Mouse (Mus musculus) heart, embryonic 14.5 days (tissue): ENCODE results near the gene Cmtm3. TPM values are rescaled to one million over a fixed set of nuclear protein-coding genes. Genes with fewer than 3 reads are reported as not detected.
A peak's percentile ranks its signal among the peaks of the same experiment; 100 is the strongest.
"Not testable (repeated sequence)": the region's sequence is repeated elsewhere in the genome, so short reads cannot be mapped to it uniquely, and the experiment has no call there.

Experiments used
- ATAC-seq: fragments of 200-750 bp; cut with Nextera tagmentation; 2 replicates; pipeline ENCODE4 v1.8.0; 2017; ENCODE audit warnings: low read depth, moderate TSS enrichment; ENCODE audit not compliant: insufficient number of reproducible peaks, insufficient read depth, low FRiP score
- H3K27ac ChIP-seq, 2 experiments: fragments of 200-500 bp in 1 of 2; fragments of 300-500 bp in 1 of 2; sonication (generic) in 1 of 2; replicated peaks in 1 of 2; 2 replicates each; pipeline ENCODE4 v1.5.1; 2012 to 2014; ENCODE audit warnings: low read depth in 2 of 2, low read length in 2 of 2, control low read depth in 1 of 2, mild to moderate bottlenecking in 1 of 2, mixed read lengths in 1 of 2; ENCODE audit not compliant: control insufficient read depth in 1 of 2, insufficient read depth in 1 of 2
- H3K27me3 ChIP-seq: fragments of 300-500 bp; sonication (generic); 2 replicates; pipeline ENCODE4 v1.6.1; 2014; ENCODE audit warnings: mild to moderate bottlenecking, low read length, control low read depth; ENCODE audit not compliant: control insufficient read depth, insufficient read depth
- H3K36me3 ChIP-seq: fragments of 300-500 bp; sonication (generic); 2 replicates; pipeline ENCODE4 v1.6.1; 2014; ENCODE audit warnings: mild to moderate bottlenecking, control low read depth, low read length, mixed read lengths; ENCODE audit not compliant: control insufficient read depth, insufficient read depth
- H3K4me1 ChIP-seq, 2 experiments: fragments of 200-500 bp in 1 of 2; fragments of 300-500 bp in 1 of 2; sonication (generic) in 1 of 2; 2 replicates each; pipeline ENCODE4 v1.6.1; 2012 to 2014; ENCODE audit warnings: low read length in 2 of 2, control low read depth in 1 of 2, mixed read lengths in 1 of 2; ENCODE audit not compliant: control insufficient read depth in 2 of 2, insufficient read depth in 2 of 2
- H3K4me2 ChIP-seq: fragments of 300-500 bp; sonication (generic); 2 replicates; pipeline ENCODE4 v1.6.1; 2014; ENCODE audit warnings: mild to moderate bottlenecking, low read length
- H3K4me3 ChIP-seq, 2 experiments: fragments of 200-500 bp in 1 of 2; fragments of 300-500 bp in 1 of 2; sonication (generic) in 1 of 2; 2 replicates each; pipeline ENCODE4 v1.5.1; 2012 to 2014; ENCODE audit warnings: low read length in 2 of 2, mild to moderate bottlenecking in 2 of 2, control low read depth in 1 of 2, low read depth in 1 of 2, moderate library complexity in 1 of 2; ENCODE audit not compliant: control insufficient read depth in 1 of 2, insufficient read depth in 1 of 2
- H3K9ac ChIP-seq: fragments of 300-500 bp; sonication (generic); 2 replicates; pipeline ENCODE4 v1.6.1; 2014; ENCODE audit warnings: mild to moderate bottlenecking, low read length
- H3K9me3 ChIP-seq: fragments of 300-500 bp; sonication (generic); 2 replicates; pipeline ENCODE4 v1.6.1; 2016; ENCODE audit warnings: low read length, control low read depth; ENCODE audit not compliant: control insufficient read depth
- WGBS: fragments of 180-500 bp; shearing (Covaris S2); extraction: QIAGEN DNeasy Blood & Tissue Kit; methylation state at CpG from one replicate; pipeline ENCODE4 v1.1.7; 2014; 5-methylcytosine and 5-hydroxymethylcytosine counted together
- polyA plus RNA-seq: library from polyadenylated mRNA; unstranded; fragments of >200 nt; fragmentation: Nextera tagmentation; extraction: Ambion mirVana; gene quantifications from 2 replicates; pipeline ENCODE4 v1.2.1, GENCODE M21; 2014

The Cmtm3 gene
- 94.1 and 103 TPM in 2 replicates for polyA plus RNA-seq

- H3K9ac ChIP-seq: peak within 1 kb of the TSS; percentile 96
- peak within 1 kb of the TSS; percentile 71 to 77 for H3K4me3 ChIP-seq
- H3K36me3 ChIP-seq: peaks cover 7% of the 10 kb centered on the region
- no peaks in the 10 kb centered on the region for H3K9me3 ChIP-seq
- H3K4me1 ChIP-seq: peaks cover 9 to 31% of the 10 kb centered on the region in 2 experiments; a peak in 3 of 4 replicates
- H3K27me3 ChIP-seq: no peaks in the 10 kb centered on the region
- no peak for ATAC-seq
- 24% methylated on average over 15 of the region's 18 CpGs for WGBS
- peak within 1 kb of the TSS; percentile 86 for H3K4me2 ChIP-seq
- H3K27ac ChIP-seq: peak within 1 kb of the TSS; percentile 55 to 92
These were observed at the start of gene Cmtm3 for GRCm38 (mm10) chr8:104339229-104339982. Cmtm3 (plus strand) TSS chr8:104339410.

DNA sequence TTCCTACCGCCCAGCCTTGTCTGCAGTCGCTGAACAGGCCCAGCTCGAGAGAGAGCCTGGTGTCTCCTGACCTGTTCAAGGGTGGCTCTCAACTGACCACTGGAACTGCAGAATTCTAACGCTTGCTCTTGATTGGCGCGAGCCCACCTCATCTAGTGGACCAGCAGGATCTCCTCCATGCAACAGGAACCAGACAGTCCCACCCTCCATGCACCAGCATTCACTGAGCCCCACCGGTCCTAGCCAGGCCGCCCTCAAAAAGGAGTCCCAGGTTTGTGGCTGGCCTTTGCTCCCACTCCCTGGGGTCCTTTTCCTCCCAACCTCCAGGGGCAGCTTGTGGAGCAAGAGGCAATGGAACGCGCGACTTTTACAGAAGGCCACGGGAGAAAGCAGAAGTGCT is 46.1 kb upstream of the Cmtm3 start, which contains the start of gene Cmtm2a:
TSS of gene Cmtm2a (minus strand) at position 101 of the 400 bp plus-strand sequence.
- not testable (repeated sequence) for H3K27me3 ChIP-seq, H3K4me1 ChIP-seq, H3K9me3 ChIP-seq, H3K27ac ChIP-seq, ATAC-seq, H3K36me3 ChIP-seq, H3K4me2 ChIP-seq, H3K4me3 ChIP-seq, H3K9ac ChIP-seq
- 79% methylated on average over 9 of the region's 12 CpGs for WGBS

DNA sequence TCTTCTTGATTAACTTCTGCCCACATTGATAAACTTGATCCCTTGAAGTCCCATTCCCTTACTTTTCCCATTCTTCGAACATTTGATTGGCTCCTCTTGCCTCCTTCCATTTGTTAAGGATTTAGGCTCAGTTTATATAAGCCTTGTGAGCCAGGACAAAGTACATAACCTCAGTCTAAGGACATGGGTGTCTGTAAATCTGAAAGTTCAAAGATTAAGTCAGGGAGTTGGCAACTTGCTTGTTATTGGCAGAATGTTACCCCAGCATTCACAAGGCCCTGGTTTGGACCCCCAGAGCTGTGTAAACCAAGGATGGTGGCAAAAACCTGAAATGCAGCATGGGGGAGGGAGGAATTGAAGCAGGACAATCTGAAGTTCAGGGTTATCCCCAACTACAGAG is 44.8 kb upstream of the Cmtm3 start:
- no peaks in the 10 kb centered on the region for H3K36me3 ChIP-seq
- no peaks in the 10 kb centered on the region for H3K4me1 ChIP-seq
- H3K27ac ChIP-seq: no peak overlapping the region
- no peak overlapping the region for H3K9ac ChIP-seq
- 85% methylated on average over 1 of the region's 1 CpGs for WGBS
- H3K9me3 ChIP-seq: no peaks in the 10 kb centered on the region
- H3K27me3 ChIP-seq: no peaks in the 10 kb centered on the region
- ATAC-seq: no peak
- H3K4me2 ChIP-seq: no peak overlapping the region
- H3K4me3 ChIP-seq: no peak overlapping the region

DNA sequence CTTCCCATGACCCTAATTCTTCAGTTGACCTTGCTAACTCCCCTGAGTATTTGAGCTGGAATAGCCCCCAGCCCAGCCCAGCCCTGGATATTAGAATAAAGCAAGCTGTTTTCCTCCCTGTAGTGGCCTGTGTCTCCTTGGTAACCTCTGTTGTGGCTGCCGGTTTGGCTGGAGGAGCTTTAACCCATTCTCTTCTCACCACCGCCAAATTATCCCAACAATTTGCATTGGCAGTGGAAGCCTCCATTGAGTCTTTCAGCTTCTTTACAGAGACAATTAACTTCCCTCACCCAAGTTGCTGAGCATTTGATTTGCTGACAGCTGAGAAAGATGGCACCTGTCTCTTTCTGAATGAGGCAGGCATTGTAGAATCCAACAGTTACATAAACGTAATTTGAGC is 37.6 kb upstream of the Cmtm3 start:
- H3K27ac ChIP-seq, H3K4me2 ChIP-seq, ATAC-seq, H3K4me1 ChIP-seq, H3K27me3 ChIP-seq, H3K9ac ChIP-seq, H3K9me3 ChIP-seq, H3K4me3 ChIP-seq, H3K36me3 ChIP-seq: not testable (repeated sequence)
- WGBS: 21% methylated on average over 3 of the region's 3 CpGs

DNA sequence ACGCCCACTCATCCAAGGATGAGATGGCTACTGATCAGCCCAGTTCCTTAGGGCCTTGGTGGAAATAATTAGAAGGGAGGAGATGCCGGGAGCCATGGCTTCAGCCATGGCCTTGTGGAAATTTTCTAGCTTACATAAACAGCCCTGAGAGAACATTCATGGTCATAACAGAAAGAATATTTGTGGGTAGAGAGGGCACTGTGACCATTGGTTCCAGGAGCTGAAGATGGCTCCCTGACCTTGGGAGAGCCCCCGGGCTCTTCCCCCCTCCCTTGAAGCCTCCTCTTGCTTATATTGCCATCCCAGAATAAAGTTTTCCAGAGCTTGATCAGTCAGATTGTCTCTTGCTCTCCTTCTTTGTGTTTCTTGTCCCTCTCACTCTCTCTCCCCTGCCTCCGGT is 36.7 kb upstream of the Cmtm3 start:
- not testable (repeated sequence) for H3K27ac ChIP-seq, H3K9me3 ChIP-seq, H3K27me3 ChIP-seq, H3K4me2 ChIP-seq, H3K9ac ChIP-seq, H3K4me3 ChIP-seq, ATAC-seq, H3K36me3 ChIP-seq, H3K4me1 ChIP-seq
- WGBS: 90% methylated on average over 4 of the region's 4 CpGs

- Histone ChIP-seq H3K4me1 (peaks cover 0 to 2% of the 10 kb centered on the region in 2 experiments; a peak in 1 of 4 replicates), H3K27ac (no peak overlapping the region), H3K4me2 (no peak overlapping the region), H3K9ac (no peak overlapping the region), H3K36me3 (no peaks in the 10 kb centered on the region), H3K27me3 (no peaks in the 10 kb centered on the region), H3K4me3 (no peak overlapping the region), H3K9me3 (no peaks in the 10 kb centered on the region)
- no peak for ATAC-seq
- 80% methylated on average over 11 of the region's 11 CpGs for WGBS
These were observed 34.2 kb upstream of the Cmtm3 start for GRCm38 (mm10) chr8:104304962-104305361.

DNA sequence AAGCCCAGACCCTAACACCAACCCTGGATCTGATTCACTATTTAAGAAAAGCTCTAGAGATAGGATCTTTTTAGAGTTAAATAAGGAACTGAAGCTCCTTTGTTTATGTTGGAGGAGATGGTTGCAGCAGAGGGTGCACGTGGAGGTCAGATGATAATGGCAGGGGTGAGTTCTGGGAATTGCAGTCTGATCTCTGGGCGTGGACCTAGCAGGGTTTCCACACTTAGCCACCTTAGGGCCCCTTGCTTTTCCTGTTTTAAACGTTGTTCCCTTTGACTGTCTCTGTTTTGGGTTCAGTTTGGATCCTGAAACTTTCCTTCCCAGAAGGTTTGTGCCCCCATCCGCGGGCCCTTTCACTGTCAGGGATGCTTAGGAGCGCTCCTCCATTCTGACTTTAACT is 30.9 kb upstream of the Cmtm3 start:
- H3K36me3 ChIP-seq, H3K4me3 ChIP-seq, H3K9ac ChIP-seq, H3K4me1 ChIP-seq, H3K4me2 ChIP-seq, H3K27me3 ChIP-seq, H3K9me3 ChIP-seq, H3K27ac ChIP-seq, ATAC-seq: not testable (repeated sequence)
- 49% methylated on average over 6 of the region's 6 CpGs for WGBS
